Mouse (Mus musculus): ENCODE measurements at regions not wholly inside any gene's neighbourhood (a gene's known extent, or its start where the extent isn't known, plus 50 kb on each side); places are given as distances from the start of the nearest gene placed in this dataset.

DNA sequence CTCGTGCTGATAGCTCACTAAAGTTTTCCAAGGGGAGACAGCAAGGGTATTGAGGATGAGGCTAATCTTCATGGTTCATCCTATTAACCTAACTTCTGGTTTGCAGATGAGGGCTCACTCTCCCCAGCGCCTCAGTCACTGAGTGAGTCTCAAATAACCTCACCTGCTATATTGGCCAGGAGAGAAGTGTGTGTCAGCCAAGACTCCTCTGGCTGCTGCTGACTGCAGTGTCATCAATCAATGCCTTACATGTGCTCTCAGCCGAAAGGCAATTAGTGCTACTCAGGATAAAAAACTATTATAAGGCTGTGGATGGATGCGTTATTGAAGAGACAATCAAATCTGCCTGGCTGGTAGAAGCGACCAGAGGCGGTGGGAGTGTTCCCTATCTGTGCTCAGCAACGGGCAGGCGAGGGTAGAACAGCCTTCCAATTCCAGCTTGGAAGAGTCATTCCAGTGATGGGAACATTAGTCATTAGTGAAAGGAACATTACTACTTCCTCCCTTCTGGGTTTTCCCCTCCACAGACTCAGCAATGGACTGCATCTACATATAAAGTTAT is 96.4 kb downstream of the Grpr start:
- peak in 1 of 2 experiments; percentile 8 for DNase-seq

- DNase-seq = no peak
These were observed 143.9 kb downstream of the Grpr start for GRCm38 (mm10) chrX:163405586-163405985.

- no peak for DNase-seq
These were observed 163.1 kb downstream of the Grpr start for GRCm38 (mm10) chrX:163386380-163386779.

Measured in adrenal gland, postnatal 36 days (tissue).